ENCODE assay signal across 39 mouse cellular contexts in the genomic region with DNA sequence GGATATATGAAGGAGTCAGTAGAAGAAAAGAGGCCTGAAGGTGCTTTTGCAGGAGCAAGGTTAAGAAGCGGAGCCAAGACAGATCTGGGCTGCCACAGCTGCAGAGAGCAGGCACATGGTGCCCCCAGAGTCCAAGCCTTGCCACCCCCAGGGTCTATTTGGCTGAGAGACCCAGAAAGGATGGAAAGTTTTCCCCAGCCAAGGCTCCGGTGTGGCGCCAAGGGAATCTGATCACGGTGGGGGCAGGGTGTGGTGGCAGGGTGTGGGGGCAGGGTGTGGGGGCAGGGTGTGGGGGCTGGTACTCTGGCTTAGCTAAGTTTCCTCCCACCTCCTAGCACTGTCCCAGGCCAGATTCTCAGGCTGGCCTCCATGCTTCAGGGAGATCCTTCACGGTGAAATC. TPM values are rescaled to one million over a fixed set of nuclear protein-coding genes. Genes with fewer than 3 reads are reported as not detected.
A peak's percentile ranks its signal among the peaks of the same experiment; 100 is the strongest.
DNase-seq lines count a peak whose midpoint lies in the region; ATAC-seq and TF ChIP-seq lines count a peak whose summit lies in the region.
"Had no signal": no experiment of that assay in that cellular context is flagged by ENCODE, and none has a peak within 500 bp of the region (broad histone marks: within the 10 kb centered on the region; RNA-seq: fewer than 3 reads in every experiment).

No protein-coding gene starts in this region.

- H3K9ac ChIP-seq in heart, embryonic 16.5 days (ENCODE audit: low read length) = no peak overlapping the region
- H3K9ac ChIP-seq in heart, embryonic 11.5 days (ENCODE audit: low read depth, low read length) = no peak overlapping the region
- H3K9ac ChIP-seq: liver, embryonic 12.5 days; liver, postnatal 0 days; midbrain, embryonic 12.5 days; neural tube, embryonic 12.5 days had no signal

- TF ChIP-seq CTCF in gastrocnemius, adult 2 months (IDR thresholded peaks at IDR 0.05) = no peak

- no peaks in the 10 kb centered on the region for H3K9me3 ChIP-seq in heart, embryonic 16.5 days (replicated peaks; ENCODE audit: control insufficient read depth, low read length)
- H3K9me3 ChIP-seq in heart, embryonic 11.5 days (replicated peaks; ENCODE audit: control insufficient read depth, low read length) = no peaks in the 10 kb centered on the region
- H3K9me3 ChIP-seq: G1E; liver, embryonic 12.5 days; midbrain, embryonic 12.5 days; neural tube, embryonic 12.5 days had no signal

- no peak overlapping the region for H3K4me2 ChIP-seq in heart, embryonic 16.5 days (ENCODE audit: low read depth, low read length)
- H3K4me2 ChIP-seq in heart, embryonic 11.5 days = no peak overlapping the region
- H3K4me2 ChIP-seq: liver, embryonic 12.5 days; midbrain, embryonic 12.5 days; neural tube, embryonic 12.5 days had no signal

- H3K4me1 ChIP-seq in heart, embryonic 16.5 days (ENCODE audit: control insufficient read depth, insufficient read depth, low read length) = peaks cover 25% of the 10 kb centered on the region
- H3K4me1 ChIP-seq in heart, embryonic 11.5 days (ENCODE audit: control insufficient read depth, insufficient read depth, low read length) = peaks cover 18% of the 10 kb centered on the region
- H3K4me1 ChIP-seq: neural tube, embryonic 12.5 days had no signal

- peak overlapping the region; percentile 62 for H3K27ac ChIP-seq in heart, embryonic 16.5 days (ENCODE audit: low read length)
- H3K27ac ChIP-seq in heart, embryonic 11.5 days (ENCODE audit: low read depth, low read length) = no peak overlapping the region
- H3K27ac ChIP-seq in gastrocnemius, adult 2 months = peak overlapping the region; percentile 93
- H3K27ac ChIP-seq: kidney, postnatal 0 days; liver, embryonic 12.5 days; midbrain, embryonic 12.5 days; neural tube, embryonic 12.5 days had no signal

- DNase-seq in gastrocnemius, adult 18-20 months (ENCODE audit: low spot score) = peak; percentile 81
- DNase-seq in gastrocnemius, postnatal 4 days (ENCODE audit: low spot score in 2 of 2) = no peak
- peak; percentile 84 for DNase-seq in gastrocnemius, adult 2 months
- DNase-seq in skeletal muscle tissue, adult 2 months (ENCODE audit: low read depth, low spot score) = peak; percentile 81
- DNase-seq in adrenal gland, adult 2 months = no peak
- DNase-seq: adrenal gland, postnatal 14 days; cerebellum, adult 18-20 months; cerebellum, postnatal 10 days; kidney, adult 2 months; liver, postnatal 0 days; lung, postnatal 4 days; right cerebral cortex, postnatal 4 days; thymus, adult 2 months; thymus, postnatal 36 days had no signal

- intact Hi-C loops in gastrocnemius, adult 2 months (cut with DNase I) = loop anchor here (1.0 kb wide), 1 partner anchor 38 kb away; no protein-coding TSS in a partner anchor

- H3K36me3 ChIP-seq in heart, embryonic 16.5 days (ENCODE audit: control insufficient read depth, insufficient read depth) = no peaks in the 10 kb centered on the region
- H3K36me3 ChIP-seq in heart, embryonic 11.5 days (ENCODE audit: control insufficient read depth, insufficient read depth, low read length) = no peaks in the 10 kb centered on the region
- H3K36me3 ChIP-seq: G1E; liver, embryonic 12.5 days; midbrain, embryonic 12.5 days; neural tube, embryonic 12.5 days had no signal

- H3K4me3 ChIP-seq in heart, embryonic 16.5 days (ENCODE audit: low read length) = no peak overlapping the region
- no peak overlapping the region for H3K4me3 ChIP-seq in heart, embryonic 11.5 days (ENCODE audit: low read depth, low read length)
- H3K4me3 ChIP-seq in gastrocnemius, adult 2 months = peak overlapping the region; percentile 41
- H3K4me3 ChIP-seq: liver, embryonic 12.5 days; megakaryocyte, embryonic 14.5 days; midbrain, embryonic 12.5 days; myocyte; neural tube, embryonic 12.5 days had no signal

- H3K27me3 ChIP-seq in heart, embryonic 16.5 days (ENCODE audit: control insufficient read depth, insufficient read depth, low read length) = no peaks in the 10 kb centered on the region
- H3K27me3 ChIP-seq in heart, embryonic 11.5 days (ENCODE audit: control insufficient read depth, insufficient read depth, low read length) = no peaks in the 10 kb centered on the region
- H3K27me3 ChIP-seq: midbrain, embryonic 12.5 days; neural tube, embryonic 12.5 days had no signal

- 36% methylated on average over 5 of the region's 5 CpGs for WGBS in heart, embryonic 16.5 days
- 37% methylated on average over 5 of the region's 5 CpGs for WGBS in heart, embryonic 11.5 days (ENCODE audit: insufficient replicate concordance)

- ATAC-seq in heart, embryonic 16.5 days (replicated peaks; ENCODE audit: extremely low read depth, insufficient read depth, low FRiP score) = no peak
- no peak for ATAC-seq in heart, embryonic 11.5 days (replicated peaks; ENCODE audit: insufficient number of reproducible peaks, low FRiP score, low TSS enrichment)
- ATAC-seq in cerebellum, adult (ENCODE audit: insufficient number of reproducible peaks, low FRiP score, low TSS enrichment) = no peak
- ATAC-seq: forebrain, embryonic 14.5 days; hindbrain, embryonic 16.5 days; liver, embryonic 12.5 days had no signal

RNA-seq across cellular contexts. Expression of a gene that starts 14.0 kb away (rescaled TPM):
- under 1 TPM; 0.18 to 0.33 TPM for total RNA-seq in gastrocnemius, adult 18-20 months (2021)
- 1 to 10 TPM; 1.3 to 1.5 TPM for total RNA-seq in gastrocnemius, postnatal 4 days (2021)
- 3.5 and 3.6 TPM in 2 replicates for polyA plus RNA-seq in heart, embryonic 16.5 days (2015; fragmentation: Nextera tagmentation; extraction: Ambion mirVana)
- 0.73 and 1.3 TPM in 2 replicates for polyA plus RNA-seq in heart, embryonic 11.5 days (2014; fragmentation: Nextera tagmentation; extraction: Ambion mirVana)
- under 1 TPM; 0.28 to 0.64 TPM for total RNA-seq in gastrocnemius, adult 2 months (2021)
- total RNA-seq in adrenal gland, adult 2 months (2021) = under 1 TPM; 0.79 to 0.81 TPM
- 0.93 and 1.1 TPM in 2 replicates for polyA plus RNA-seq in adrenal gland, adult 2 months (2012; rRNA removed)
- total RNA-seq: G1E had no signal
- polyA plus RNA-seq: C2C12, myocyte had no signal

RNA-seq across cellular contexts. Expression of a gene that starts 24.6 kb away (rescaled TPM):
- total RNA-seq in gastrocnemius, adult 18-20 months (2021) = 100 to 1,000 TPM; 472 to 505 TPM
- 10 to 100 TPM; 81.7 to 86.7 TPM for total RNA-seq in gastrocnemius, postnatal 4 days (2021)
- polyA plus RNA-seq in heart, embryonic 16.5 days (2015; fragmentation: Nextera tagmentation; extraction: Ambion mirVana) = 0.09 and 0.36 TPM in 2 replicates
- polyA plus RNA-seq in heart, embryonic 11.5 days (2014; fragmentation: Nextera tagmentation; extraction: Ambion mirVana) = 0.07 and 0.38 TPM in 2 replicates
- total RNA-seq in gastrocnemius, adult 2 months (2021) = 100 to 1,000 TPM; 439 to 468 TPM
- total RNA-seq in adrenal gland, adult 2 months (2021) = under 1 TPM; 0.07 to 0.09 TPM
- 0.01 and 0.15 TPM in 2 replicates for polyA plus RNA-seq in adrenal gland, adult 2 months (2012; rRNA removed)
- total RNA-seq: left cerebral cortex, postnatal 36 days; midbrain, postnatal 0 days had no signal
- polyA plus RNA-seq: forebrain, embryonic 14.5 days; G1E; hindbrain, embryonic 16.5 days; liver, embryonic 12.5 days; midbrain, embryonic 12.5 days had no signal

RNA-seq across cellular contexts. Expression of a gene that starts 26.9 kb away (rescaled TPM):
- not detected for total RNA-seq in gastrocnemius, adult 18-20 months (2021)
- total RNA-seq in gastrocnemius, postnatal 4 days (2021) = not detected
- polyA plus RNA-seq in heart, embryonic 16.5 days (2015; fragmentation: Nextera tagmentation; extraction: Ambion mirVana) = not detected in 2 replicates
- polyA plus RNA-seq in heart, embryonic 11.5 days (2014; fragmentation: Nextera tagmentation; extraction: Ambion mirVana) = not detected in 2 replicates
- not detected for total RNA-seq in gastrocnemius, adult 2 months (2021)
- not detected for total RNA-seq in adrenal gland, adult 2 months (2021)
- not detected in 2 replicates for polyA plus RNA-seq in adrenal gland, adult 2 months (2012; rRNA removed)
- total RNA-seq: adrenal gland, postnatal 14 days; common myeloid progenitor, adult 5-6 weeks; G1E; gastrocnemius, adult 8-10 months; heart, adult 18-20 months; layer of hippocampus, postnatal 25 days; left cerebral cortex, postnatal 36 days had no signal
- polyA plus RNA-seq: C2C12; forebrain, embryonic 14.5 days; G1E; hindbrain, embryonic 11.5 days; intestine, embryonic 14.5 days; kidney, postnatal 0 days; limb, embryonic 14.5 days; liver, embryonic 12.5 days; lung, embryonic 16.5 days; midbrain, embryonic 12.5 days; midbrain, postnatal 0 days; myocyte; neural tube, embryonic 12.5 days had no signal

RNA-seq across cellular contexts. Expression of a gene that starts 36.8 kb away (rescaled TPM):
- 1 to 10 TPM; 4.8 to 5.7 TPM for total RNA-seq in gastrocnemius, adult 18-20 months (2021)
- total RNA-seq in gastrocnemius, postnatal 4 days (2021) = 10 to 100 TPM; 13.6 to 18.1 TPM
- polyA plus RNA-seq in heart, embryonic 16.5 days (2015; fragmentation: Nextera tagmentation; extraction: Ambion mirVana) = 1.00 and 1.0 TPM in 2 replicates
- polyA plus RNA-seq in heart, embryonic 11.5 days (2014; fragmentation: Nextera tagmentation; extraction: Ambion mirVana) = 0.14 TPM in 1 of 2 replicates, not detected in the other
- total RNA-seq in gastrocnemius, adult 2 months (2021) = 1 to 10 TPM; 3.9 to 6.5 TPM
- total RNA-seq in adrenal gland, adult 2 months (2021) = not detected
- not detected in 2 replicates for polyA plus RNA-seq in adrenal gland, adult 2 months (2012; rRNA removed)
- total RNA-seq: adrenal gland, postnatal 14 days; common myeloid progenitor, adult 5-6 weeks; layer of hippocampus, postnatal 25 days; left cerebral cortex, adult 8-10 months; left cerebral cortex, postnatal 36 days had no signal
- polyA plus RNA-seq: C2C12; forebrain, embryonic 14.5 days; frontal cortex, adult 2 months; hindbrain, embryonic 11.5 days; hindbrain, embryonic 16.5 days; liver, embryonic 12.5 days; liver, postnatal 0 days; midbrain, embryonic 12.5 days; midbrain, postnatal 0 days; neural tube, embryonic 12.5 days had no signal

RNA-seq across cellular contexts. Expression of a gene that starts 52.0 kb away (rescaled TPM):
- under 1 TPM; 0.07 to 0.11 TPM for total RNA-seq in gastrocnemius, adult 18-20 months (2021)
- total RNA-seq in gastrocnemius, postnatal 4 days (2021) = under 1 TPM; 0.12 to 0.29 TPM
- 0.05 and 0.07 TPM in 2 replicates for polyA plus RNA-seq in heart, embryonic 16.5 days (2015; fragmentation: Nextera tagmentation; extraction: Ambion mirVana)
- 0.13 and 0.15 TPM in 2 replicates for polyA plus RNA-seq in heart, embryonic 11.5 days (2014; fragmentation: Nextera tagmentation; extraction: Ambion mirVana)
- total RNA-seq in gastrocnemius, adult 2 months (2021) = under 1 TPM; 0.08 TPM
- total RNA-seq in adrenal gland, adult 2 months (2021) = under 1 TPM; 0.10 to 0.26 TPM
- not detected in 2 replicates for polyA plus RNA-seq in adrenal gland, adult 2 months (2012; rRNA removed)
- total RNA-seq: G1E; heart, adult 18-20 months had no signal

Comparison
In these comparisons a context has a peak if more than half of its experiments do, and no peak if none do; other contexts are left out.
1. DNase-seq: peak in gastrocnemius, adult 18-20 months (single experiment), gastrocnemius, adult 2 months (single experiment) and skeletal muscle tissue, adult 2 months (single experiment); none in gastrocnemius, postnatal 4 days (0 of 2) and adrenal gland, adult 2 months (single experiment).
2. RNA of a gene that starts 24.6 kb away (total RNA-seq): 472 to 505 TPM in gastrocnemius, adult 18-20 months, 439 to 468 TPM in gastrocnemius, adult 2 months and 81.7 to 86.7 TPM in gastrocnemius, postnatal 4 days; 0.07 to 0.09 TPM in adrenal gland, adult 2 months; every median in the first group is over 10 times any median in the second.